Mouse (Mus musculus) spleen, postnatal 10 days (tissue): Measurements from ENCODE around the gene Myo1a.
"Not testable (repeated sequence)": the region's sequence is repeated elsewhere in the genome, so short reads cannot be mapped to it uniquely, and the experiment has no call there.

ENCODE experiments used
- DNase-seq, 2 experiments: peaks; one replicate each; pipeline ENCODE4 v3.0.0; 2021 to 2022; ENCODE audit warnings: low spot score in 2 of 2

Gene Myo1a

GRCm38 (mm10) chr10:127704766-127705220 is at the start of gene Myo1a:
Gene Myo1a, plus strand, starts transcription at chr10:127705170.
- DNase-seq, result no peak

GRCm38 (mm10) chr10:127657617-127658016 is 47.4 kb upstream of the Myo1a start:
- not testable (repeated sequence) for DNase-seq

- DNase-seq, result no peak
Observed at GRCm38 (mm10) chr10:127658076-127658475, 46.9 kb upstream of the Myo1a start.

GRCm38 (mm10) chr10:127659551-127659950 is 45.4 kb upstream of the Myo1a start:
- no peak for DNase-seq

GRCm38 (mm10) chr10:127661291-127661914 is 43.6 kb upstream of the Myo1a start:
- no peak for DNase-seq

- DNase-seq, result peak in 1 of 2 experiments; percentile 64
Observed at GRCm38 (mm10) chr10:127661915-127662663, 42.9 kb upstream of the Myo1a start.

GRCm38 (mm10) chr10:127662666-127663253 is 42.2 kb upstream of the Myo1a start:
- peak; percentile 37 to 56 for DNase-seq

- no peak for DNase-seq
Observed at GRCm38 (mm10) chr10:127663590-127663989, 41.4 kb upstream of the Myo1a start.

GRCm38 (mm10) chr10:127664166-127664565 is 40.8 kb upstream of the Myo1a start:
- DNase-seq, result no peak

GRCm38 (mm10) chr10:127664891-127665290 is 40.1 kb upstream of the Myo1a start:
- no peak for DNase-seq

GRCm38 (mm10) chr10:127665366-127666181 is 39.4 kb upstream of the Myo1a start:
- DNase-seq, result peak in 1 of 2 experiments; percentile 37

- peak; percentile 38 to 71 for DNase-seq
Observed at GRCm38 (mm10) chr10:127666501-127667268, 38.3 kb upstream of the Myo1a start, which contains the start of gene Nemp1. Gene Nemp1, plus strand, starts transcription at chr10:127666901.

- DNase-seq, result peak; percentile 42 to 75
Observed at GRCm38 (mm10) chr10:127667269-127668092, 37.5 kb upstream of the Myo1a start.

- DNase-seq, result peak; percentile 49 to 77
Observed at GRCm38 (mm10) chr10:127668093-127669050, 36.6 kb upstream of the Myo1a start, which contains the start of gene Nab2. Gene Nab2, minus strand, starts transcription at chr10:127668568.

GRCm38 (mm10) chr10:127669170-127669569 is 35.8 kb upstream of the Myo1a start:
- DNase-seq, result no peak

GRCm38 (mm10) chr10:127670185-127670584 is 34.8 kb upstream of the Myo1a start:
- DNase-seq, result no peak

GRCm38 (mm10) chr10:127671276-127671675 is 33.7 kb upstream of the Myo1a start:
- peak; percentile 43 to 73 for DNase-seq

GRCm38 (mm10) chr10:127674046-127674655 is 30.8 kb upstream of the Myo1a start:
- no peak for DNase-seq
